Mouse (Mus musculus) liver, adult 2 months (tissue): ENCODE results near the gene Prkce. TPM values are rescaled to one million over a fixed set of nuclear protein-coding genes. Genes with fewer than 3 reads are reported as not detected.

Experiments used
- DNase-seq: peaks from one replicate; pipeline ENCODE4 v3.0.0-alpha.2; 2011; ENCODE audit warnings: low read depth, low spot score; ENCODE audit errors: extremely low read depth
- H3K27ac ChIP-seq: fragments of 200-500 bp; replicated peaks from 2 replicates; pipeline ENCODE4 v1.5.1; 2012; ENCODE audit warnings: low read depth, mild to moderate bottlenecking, control low read depth, inconsistent platforms, low read length; ENCODE audit not compliant: insufficient read depth
- H3K27me3 ChIP-seq: fragments of 200-500 bp; 2 replicates; pipeline ENCODE4 v1.6.1; 2012; ENCODE audit warnings: mild to moderate bottlenecking, moderate library complexity, low read length, inconsistent platforms; ENCODE audit not compliant: control insufficient read depth, insufficient read depth
- H3K36me3 ChIP-seq: fragments of 200-500 bp; 2 replicates; pipeline ENCODE4 v1.6.1; 2012; ENCODE audit warnings: low read length, inconsistent platforms; ENCODE audit not compliant: control insufficient read depth, insufficient read depth
- H3K4me1 ChIP-seq: fragments of 200-500 bp; 2 replicates; pipeline ENCODE4 v1.6.1; 2011; ENCODE audit warnings: low read length; ENCODE audit not compliant: control insufficient read depth, insufficient read depth
- H3K4me3 ChIP-seq: fragments of 200-500 bp; 2 replicates; pipeline ENCODE4 v1.5.1; 2011; ENCODE audit warnings: low read depth, mild to moderate bottlenecking, control low read depth, low read length, moderate library complexity; ENCODE audit not compliant: insufficient read depth
- H3K79me2 ChIP-seq: fragments of 200-500 bp; 2 replicates; pipeline ENCODE4 v1.6.1; 2012; ENCODE audit warnings: inconsistent platforms, mild to moderate bottlenecking, low read length, moderate library complexity; ENCODE audit not compliant: control insufficient read depth, insufficient read depth
- H3K9ac ChIP-seq: fragments of 200-500 bp; 2 replicates; pipeline ENCODE4 v1.6.1; 2012; ENCODE audit warnings: low read depth, mild to moderate bottlenecking, control low read depth, inconsistent platforms, low read length
- CTCF ChIP-seq: fragments of 200-500 bp; IDR thresholded peaks from 2 replicates; pipeline ENCODE4 v1.5.1; 2011; ENCODE audit warnings: low read depth, low read length, control low read depth
- POLR2A ChIP-seq: fragments of 200-500 bp; IDR thresholded peaks from 2 replicates; pipeline ENCODE4 v1.6.1; 2011; ENCODE audit warnings: low read length, control low read depth; ENCODE audit not compliant: insufficient read depth; ENCODE audit errors: extremely low read depth
- WGBS: fragments of 180-500 bp; shearing (Covaris S2); methylation state at CpG from one replicate; pipeline ENCODE4 v1.1.7; 2018; 5-methylcytosine and 5-hydroxymethylcytosine counted together
- polyA plus RNA-seq: library from polyadenylated mRNA; depleted of rRNA; stranded (reverse); fragments of >200 nt; gene quantifications from 2 replicates; pipeline ENCODE4 v1.2.3, GENCODE M21; 2012
- total RNA-seq: library from RNA; depleted of rRNA; stranded (reverse); fragments of >200 nt; gene quantifications from 2 replicates; pipeline ENCODE4 v1.2.3, GENCODE M21; 2014

Gene Prkce
- total and polyA plus RNA-seq, 2 experiments, result 2.0 to 6.4 TPM

DNA sequence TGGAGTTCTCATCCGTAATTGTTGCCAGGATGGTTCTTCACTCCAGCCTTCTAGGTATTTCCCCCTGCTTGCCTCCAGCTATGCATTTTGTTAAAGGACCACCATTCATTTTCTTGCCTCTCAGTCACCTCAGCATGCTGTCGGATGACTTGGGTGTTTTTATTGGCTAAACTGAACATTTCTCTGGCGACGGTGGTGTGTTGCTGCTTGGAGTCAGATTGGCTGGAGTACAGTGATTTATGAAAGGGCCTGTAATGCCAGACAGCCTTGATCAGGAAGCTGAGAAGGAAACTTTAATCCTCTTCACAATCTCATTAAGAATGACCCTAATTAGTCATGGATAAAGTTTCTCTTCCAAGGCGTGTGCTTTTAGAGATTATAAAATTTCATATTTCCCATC, 342.3 kb downstream of the Prkce start:
- peaks cover 3% of the 10 kb centered on the region for H3K4me1 ChIP-seq
- no peaks in the 10 kb centered on the region for H3K79me2 ChIP-seq
- WGBS, result 79% methylated on average over 5 of the region's 5 CpGs
- no peak for DNase-seq
- H3K27ac ChIP-seq, result no peak overlapping the region
- no peak overlapping the region for H3K4me3 ChIP-seq
- H3K36me3 ChIP-seq, result no peaks in the 10 kb centered on the region
- no peak for TF ChIP-seq POLR2A
- no peak for TF ChIP-seq CTCF
- no peak overlapping the region for H3K9ac ChIP-seq
- no peaks in the 10 kb centered on the region for H3K27me3 ChIP-seq

DNA sequence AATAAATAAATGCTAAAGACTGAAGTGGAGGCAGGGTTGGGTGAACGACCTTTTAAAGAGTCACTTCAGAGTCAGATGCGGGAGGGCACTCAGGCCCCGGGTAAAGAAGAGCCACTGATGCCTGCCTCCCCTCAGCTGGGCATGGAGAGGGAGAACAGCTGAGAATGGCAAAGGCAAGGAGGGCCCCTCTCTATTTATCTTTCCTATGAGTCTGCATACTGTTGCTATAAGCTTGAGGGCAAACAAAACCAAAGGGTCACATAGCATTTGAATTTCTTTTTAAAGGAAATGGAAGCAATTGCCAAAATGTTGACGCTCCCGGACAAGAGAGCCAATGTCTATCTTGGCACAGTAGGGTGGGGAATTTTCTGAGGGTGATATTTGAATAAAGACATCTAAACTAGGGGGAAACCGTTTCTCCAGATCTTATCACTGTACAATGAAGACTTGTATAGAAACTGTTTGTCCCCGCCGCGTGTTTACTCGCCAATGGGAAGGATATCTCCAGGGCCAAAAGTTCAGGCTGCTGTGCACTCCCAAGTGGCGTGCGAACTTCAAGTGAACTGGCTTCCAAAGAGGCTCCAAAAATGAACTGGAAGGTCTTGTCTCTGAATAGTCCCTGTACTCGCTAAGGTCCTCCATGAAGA, 347.5 kb downstream of the Prkce start:
- Histone ChIP-seq H3K4me3 (no peak overlapping the region), H3K79me2 (no peaks in the 10 kb centered on the region), H3K9ac (no peak overlapping the region), H3K27me3 (no peaks in the 10 kb centered on the region), H3K4me1 (peaks cover 6% of the 10 kb centered on the region), H3K36me3 (no peaks in the 10 kb centered on the region), H3K27ac (peak overlapping the region; percentile 14; the same call in 1 of the 2 replicates)
- 68% methylated on average over 13 of the region's 13 CpGs for WGBS
- no peak for DNase-seq
- TF ChIP-seq CTCF (no peak), POLR2A (no peak)

DNA sequence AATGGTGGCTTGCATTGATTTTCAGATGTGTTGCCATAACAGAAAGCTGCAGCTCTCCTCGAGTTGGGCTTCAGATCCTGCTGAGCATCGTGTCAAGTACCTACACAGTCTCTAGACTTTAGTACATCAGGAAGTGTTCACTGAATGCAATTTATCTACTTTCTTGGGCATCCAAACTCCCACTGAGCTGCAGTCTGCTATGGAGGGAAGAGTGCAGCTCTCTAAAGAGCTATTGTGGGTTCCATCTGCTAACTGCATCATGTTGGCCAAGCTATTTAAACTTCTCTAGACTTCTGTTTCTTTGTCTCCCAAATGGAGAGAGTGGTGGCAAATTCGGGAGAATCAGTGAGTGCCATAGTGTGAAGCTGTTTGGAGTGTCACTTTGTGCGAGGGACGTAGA, 349.0 kb downstream of the Prkce start:
- H3K4me3 ChIP-seq, result no peak overlapping the region

DNA sequence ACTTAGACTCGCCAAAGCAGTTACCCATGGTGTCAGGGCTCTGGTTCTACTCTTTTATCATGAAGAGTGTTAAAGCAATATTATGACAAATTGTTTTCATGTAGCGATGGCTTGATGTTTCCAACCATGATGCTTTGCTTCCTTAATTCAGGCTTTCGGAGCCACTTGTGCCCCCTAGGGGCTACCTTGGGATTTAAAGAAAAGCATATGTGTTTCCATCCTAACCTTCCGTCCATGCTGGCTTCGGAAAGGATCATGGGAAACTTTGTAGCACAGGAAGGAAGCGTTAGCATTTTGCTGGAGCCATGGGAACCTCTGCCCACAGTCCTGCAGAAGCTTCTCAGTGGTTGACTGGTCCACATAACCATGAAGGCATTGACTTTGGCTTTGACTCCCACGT, 351.0 kb downstream of the Prkce start:
- no peak for DNase-seq
- Histone ChIP-seq H3K4me1 (peaks cover 13% of the 10 kb centered on the region), H3K27ac (no peak overlapping the region), H3K9ac (no peak overlapping the region), H3K36me3 (no peaks in the 10 kb centered on the region), H3K27me3 (no peaks in the 10 kb centered on the region), H3K4me3 (no peak overlapping the region), H3K79me2 (no peaks in the 10 kb centered on the region)
- WGBS, result 94% methylated on average over 7 of the region's 7 CpGs
- TF ChIP-seq POLR2A (no peak), CTCF (no peak)

More for the DNA sequence above, 349.0 kb downstream of the Prkce start:
- 90% methylated on average over 5 of the region's 5 CpGs for WGBS
- peaks cover 6% of the 10 kb centered on the region for H3K4me1 ChIP-seq
- no peaks in the 10 kb centered on the region for H3K27me3 ChIP-seq
- no peak for DNase-seq
- no peaks in the 10 kb centered on the region for H3K36me3 ChIP-seq
- no peak overlapping the region for H3K9ac ChIP-seq
- no peak for TF ChIP-seq POLR2A
- no peak for TF ChIP-seq CTCF
- no peak overlapping the region for H3K27ac ChIP-seq
- H3K79me2 ChIP-seq, result no peaks in the 10 kb centered on the region

DNA sequence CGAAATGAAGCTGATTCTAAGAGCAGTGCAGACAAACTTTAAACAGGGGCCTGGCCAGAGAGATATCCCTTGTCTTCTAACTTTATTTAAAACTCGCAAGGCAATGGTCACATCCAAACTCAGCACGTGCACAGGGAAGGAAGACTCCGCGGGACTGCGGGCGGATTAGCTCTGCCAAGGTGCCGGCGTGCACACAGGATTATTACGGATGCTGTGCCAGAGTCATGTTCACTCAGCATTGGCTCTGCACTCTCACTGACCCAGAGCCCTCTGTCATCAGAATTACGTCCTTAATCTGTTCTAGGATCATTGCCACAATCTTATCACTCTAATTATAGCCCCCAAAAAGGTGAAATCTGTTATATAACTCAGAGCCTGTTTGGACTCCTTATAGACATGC, 353.7 kb downstream of the Prkce start:
- Histone ChIP-seq H3K4me1 (peaks cover 23% of the 10 kb centered on the region), H3K79me2 (no peaks in the 10 kb centered on the region), H3K27me3 (no peaks in the 10 kb centered on the region), H3K36me3 (no peaks in the 10 kb centered on the region), H3K4me3 (no peak overlapping the region), H3K9ac (no peak overlapping the region), H3K27ac (no peak overlapping the region)
- no peak for TF ChIP-seq CTCF
- no peak for TF ChIP-seq POLR2A
- 94% methylated on average over 11 of the region's 11 CpGs for WGBS
- DNase-seq, result no peak

DNA sequence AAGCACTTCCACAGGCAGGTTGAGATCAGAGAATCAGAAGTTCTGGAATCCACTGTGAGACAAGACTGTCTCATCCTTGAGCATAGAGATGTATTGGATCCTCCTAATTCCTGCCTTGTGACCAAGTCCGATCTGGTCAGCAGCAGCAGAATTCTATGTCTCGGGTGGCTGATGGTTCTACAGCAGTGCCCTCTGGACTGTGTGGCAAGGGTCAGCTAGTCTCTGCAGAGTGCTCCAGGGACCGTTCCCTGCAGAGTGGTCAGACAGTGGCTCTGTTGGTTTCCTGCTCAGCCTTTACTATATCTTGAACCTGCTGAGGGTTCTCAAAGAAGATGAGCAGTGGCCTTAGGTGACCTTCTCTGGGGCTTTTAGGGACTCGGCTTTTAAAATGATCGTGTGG, 355.1 kb downstream of the Prkce start:
- H3K79me2 ChIP-seq, result no peaks in the 10 kb centered on the region
- peak overlapping the region; percentile 93 for H3K27ac ChIP-seq
- H3K4me3 ChIP-seq, result no peak overlapping the region
- DNase-seq, result peak; percentile 80
- no peak for TF ChIP-seq CTCF
- no peak for TF ChIP-seq POLR2A
- no peaks in the 10 kb centered on the region for H3K36me3 ChIP-seq
- no peak overlapping the region for H3K9ac ChIP-seq
- no peaks in the 10 kb centered on the region for H3K27me3 ChIP-seq
- peaks cover 30% of the 10 kb centered on the region for H3K4me1 ChIP-seq
- WGBS, result 20% methylated on average over 5 of the region's 5 CpGs
